Mouse (Mus musculus): Measurements from ENCODE around the gene Camk2n1.

DNA sequence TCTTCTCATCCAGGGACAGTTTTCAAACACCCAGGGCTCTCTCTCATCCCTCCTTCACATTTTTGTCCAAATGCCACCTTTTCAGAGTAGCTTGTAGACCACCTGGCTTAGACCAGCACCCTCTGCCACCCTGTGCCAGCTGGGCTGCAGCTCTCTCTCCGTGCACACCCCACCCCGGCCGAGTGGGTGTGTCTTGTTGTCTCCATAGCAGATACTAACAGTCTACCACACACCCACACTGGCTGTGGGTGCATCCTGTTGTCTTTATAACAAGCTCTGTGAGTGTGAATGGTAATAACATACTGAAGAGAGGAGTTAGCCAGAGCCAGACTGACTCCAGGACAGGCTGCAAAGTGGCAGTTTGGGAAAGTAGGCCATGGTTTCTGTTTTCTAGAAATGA lies 38.1 kb upstream of the Camk2n1 start:
- TF ChIP-seq CTCF (IDR thresholded peaks at IDR 0.05; ENCODE audit: low read depth, low read length): no peak
- TF ChIP-seq POLR2A (IDR thresholded peaks at IDR 0.05; ENCODE audit: borderline replicate concordance, low read depth, low read length): no peak

Measured in bone marrow macrophage, adult 2 months (primary cell).